Mouse (Mus musculus): ENCODE results near the gene Galr3. TPM values are rescaled to one million over a fixed set of nuclear protein-coding genes. Genes with fewer than 3 reads are reported as not detected.
"Not testable (repeated sequence)": the region's sequence is repeated elsewhere in the genome, so short reads cannot be mapped to it uniquely, and the experiment has no call there.

Galr3 gene
- total and polyA plus RNA-seq, 2 experiments from 2014 or later = not detected

DNA sequence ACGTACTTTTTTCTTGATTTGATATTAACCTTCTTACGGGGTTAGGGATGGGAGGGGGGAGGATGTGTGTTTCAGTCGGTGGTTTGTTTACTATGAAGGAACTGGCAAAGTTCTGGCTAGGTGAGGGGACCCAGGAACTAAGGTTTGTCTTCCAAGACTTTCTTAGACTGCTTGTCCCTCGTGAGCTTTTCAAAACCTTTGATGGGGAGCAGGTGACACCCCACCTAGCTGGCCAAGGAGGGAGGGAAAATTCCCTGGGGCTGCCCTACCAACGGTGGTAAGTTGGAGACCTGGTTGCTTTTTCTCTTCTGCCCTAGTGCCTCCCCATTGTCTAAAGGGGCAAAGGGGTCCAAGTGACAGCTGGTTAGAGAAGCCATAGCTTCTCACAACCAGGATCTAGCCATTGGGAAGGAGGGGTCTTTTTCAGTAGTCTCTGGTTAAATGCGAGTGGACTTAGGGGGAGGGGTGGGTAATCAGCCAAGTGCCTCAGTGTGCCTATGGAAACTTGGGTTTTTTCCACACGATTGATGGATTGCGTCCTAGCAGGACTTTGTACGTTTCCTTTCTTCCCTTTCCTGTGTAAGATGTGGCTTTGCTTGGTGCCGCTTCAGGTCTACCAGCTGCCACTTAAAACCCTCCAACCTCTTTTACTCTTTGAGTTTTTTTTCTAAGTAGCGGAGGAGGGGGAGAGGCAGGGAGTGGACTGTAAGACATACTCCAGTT is 12.0 kb upstream of the Galr3 start:
- Histone ChIP-seq H3K4me1 (ENCODE audit: control insufficient read depth, insufficient read depth) (peaks cover 23% of the 10 kb centered on the region; the same call in 1 of the 2 replicates), H3K9me3 (replicated peaks; ENCODE audit: control insufficient read depth, low read length) (no peaks in the 10 kb centered on the region), H3K4me3 (ENCODE audit: low read depth, low read length) (peak overlapping the region; percentile 60), H3K27ac (ENCODE audit: low read depth) (peak overlapping the region; percentile 65), H3K4me2 (ENCODE audit: low read depth, low read length) (peak overlapping the region; percentile 80), H3K27me3 (ENCODE audit: control insufficient read depth, insufficient read depth, low read length) (no peaks in the 10 kb centered on the region), H3K9ac (replicated peaks; ENCODE audit: low read depth, low read length) (peak overlapping the region; percentile 99), H3K36me3 (replicated peaks; ENCODE audit: control insufficient read depth, insufficient read depth, low read length) (no peaks in the 10 kb centered on the region)
- 7% methylated on average over 11 of the region's 11 CpGs for WGBS
- ATAC-seq (ENCODE audit: insufficient read depth, low read depth) (no peak), DNase-seq (ENCODE audit: low spot score) (no peak)
- TF ChIP-seq CTCF (IDR thresholded peaks at IDR 0.05; ENCODE audit: low read depth) (no peak), EP300 (IDR thresholded peaks at IDR 0.05; ENCODE audit: low read depth) (no peak)

DNA sequence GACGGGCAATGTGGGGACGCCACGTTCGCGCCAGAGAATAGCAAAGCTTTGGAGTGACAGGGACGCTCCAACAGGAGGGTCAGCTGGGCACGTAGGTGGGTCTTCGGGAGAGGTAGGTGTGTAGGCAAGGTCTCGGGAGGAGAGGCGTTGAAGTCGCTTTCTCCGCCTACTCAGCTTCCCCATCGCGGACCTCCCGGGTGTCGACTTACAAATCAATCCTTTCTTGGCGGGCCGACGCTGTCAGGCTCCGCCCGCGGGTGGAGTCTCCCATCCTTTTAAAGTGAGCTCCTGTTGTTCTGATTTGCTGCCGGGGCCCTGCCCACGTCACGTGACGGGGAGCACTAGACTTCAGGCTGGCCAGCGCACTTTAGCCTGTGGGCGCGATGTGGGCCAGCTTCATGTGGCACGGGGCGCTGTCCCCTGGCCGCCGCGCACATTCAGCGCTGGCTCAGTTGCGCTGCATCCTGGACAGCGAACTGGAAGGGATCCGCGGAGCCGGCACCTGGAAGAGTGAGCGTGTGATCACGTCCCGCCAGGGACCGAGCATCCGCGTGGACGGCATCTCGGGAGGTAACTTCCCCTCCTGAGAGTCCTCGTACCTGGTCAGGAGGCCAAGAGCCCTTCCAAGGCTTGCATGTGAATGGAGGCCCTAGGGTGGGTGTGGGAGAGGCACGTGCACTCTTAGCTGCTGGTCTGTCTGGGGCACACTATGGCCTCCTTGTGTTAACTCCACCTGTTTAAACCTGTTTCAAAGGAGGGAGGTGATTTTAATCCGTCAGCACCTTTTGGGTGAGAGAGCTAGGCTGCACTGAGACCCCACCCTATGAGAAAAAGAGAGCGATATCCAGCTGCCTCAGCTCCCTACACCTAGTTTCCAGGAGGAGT is 10.9 kb upstream of the Galr3 start:
- peaks cover 20% of the 10 kb centered on the region; the same call in 1 of the 2 replicates for H3K4me1 ChIP-seq (ENCODE audit: control insufficient read depth, insufficient read depth)
- H3K27ac ChIP-seq (ENCODE audit: low read depth) = peak overlapping the region; percentile 65
- H3K9me3 ChIP-seq (replicated peaks; ENCODE audit: control insufficient read depth, low read length) = no peaks in the 10 kb centered on the region
- H3K4me2 ChIP-seq (ENCODE audit: low read depth, low read length) = peak overlapping the region; percentile 80
- 2% methylated on average over 52 of the region's 52 CpGs for WGBS
- peak overlapping the region; percentile 99 for H3K9ac ChIP-seq (replicated peaks; ENCODE audit: low read depth, low read length)
- TF ChIP-seq EP300 (IDR thresholded peaks at IDR 0.05; ENCODE audit: low read depth) (peak; percentile 49; the same call in 1 of the 2 replicates), CTCF (IDR thresholded peaks at IDR 0.05; ENCODE audit: low read depth) (no peak)
- ATAC-seq (ENCODE audit: insufficient read depth, low read depth) = peak; percentile 79
- H3K27me3 ChIP-seq (ENCODE audit: control insufficient read depth, insufficient read depth, low read length) = no peaks in the 10 kb centered on the region
- H3K36me3 ChIP-seq (replicated peaks; ENCODE audit: control insufficient read depth, insufficient read depth, low read length) = no peaks in the 10 kb centered on the region
- DNase-seq (ENCODE audit: low spot score) = peak; percentile 97
- H3K4me3 ChIP-seq (ENCODE audit: low read depth, low read length) = peak overlapping the region; percentile 60

DNA sequence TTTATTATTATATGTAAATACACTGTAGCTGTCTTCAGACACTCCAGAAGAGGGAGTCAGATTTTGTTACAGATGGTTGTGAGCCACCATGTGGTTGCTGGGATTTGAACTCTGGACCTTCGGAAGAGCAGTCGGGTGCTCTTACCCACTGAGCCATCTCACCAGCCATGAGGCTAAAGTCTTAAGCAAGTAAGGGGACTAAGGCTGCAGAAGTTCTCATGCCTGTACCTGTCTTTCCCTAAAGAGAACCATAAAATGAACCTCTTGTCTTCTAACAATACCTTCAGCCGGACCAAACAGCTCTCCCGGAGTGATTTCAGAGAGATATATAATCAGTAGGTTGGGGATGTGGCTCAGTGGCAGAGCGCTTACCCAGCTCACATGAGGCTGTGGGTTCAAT is 9.8 kb upstream of the Galr3 start:
- H3K36me3 ChIP-seq (replicated peaks; ENCODE audit: control insufficient read depth, insufficient read depth, low read length); H3K4me2 ChIP-seq (ENCODE audit: low read depth, low read length); H3K4me3 ChIP-seq (ENCODE audit: low read depth, low read length); ATAC-seq (ENCODE audit: insufficient read depth, low read depth); H3K27ac ChIP-seq (ENCODE audit: low read depth); H3K9ac ChIP-seq (replicated peaks; ENCODE audit: low read depth, low read length); H3K27me3 ChIP-seq (ENCODE audit: control insufficient read depth, insufficient read depth, low read length); H3K9me3 ChIP-seq (replicated peaks; ENCODE audit: control insufficient read depth, low read length); DNase-seq (ENCODE audit: low spot score): not testable (repeated sequence)
- peaks cover 18% of the 10 kb centered on the region; the same call in 1 of the 2 replicates for H3K4me1 ChIP-seq (ENCODE audit: control insufficient read depth, insufficient read depth)
- 85% methylated on average over 5 of the region's 5 CpGs for WGBS

DNA sequence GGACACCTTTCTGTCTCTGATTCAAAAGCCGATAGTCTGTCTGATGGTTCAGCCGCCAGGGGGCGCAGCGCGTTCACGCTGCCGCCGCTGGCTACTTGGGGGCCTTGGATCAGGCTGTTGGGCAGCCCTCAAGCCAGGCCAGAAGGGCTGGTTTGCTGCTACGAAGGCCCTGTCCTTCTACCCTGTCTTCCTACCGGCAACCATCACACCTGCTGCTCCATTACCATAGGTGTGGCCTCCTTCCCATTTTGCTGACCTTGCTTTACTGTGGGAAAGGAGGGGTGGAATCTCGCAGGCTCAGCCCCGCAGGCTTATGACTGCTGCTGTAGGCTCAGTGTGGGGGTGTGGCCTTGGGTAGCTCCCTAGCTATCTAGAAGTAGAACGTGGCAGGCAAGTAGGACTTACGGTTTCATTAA is 3.8 kb upstream of the Galr3 start:
- no peak for ATAC-seq (ENCODE audit: insufficient read depth, low read depth)
- H3K4me1 ChIP-seq (ENCODE audit: control insufficient read depth, insufficient read depth) = 0 out of 2 replicates have a peak, but pooled peaks cover 5% of the 10 kb centered on the region
- H3K9ac ChIP-seq (replicated peaks; ENCODE audit: low read depth, low read length) = no peak overlapping the region
- H3K27me3 ChIP-seq (ENCODE audit: control insufficient read depth, insufficient read depth, low read length) = peaks cover 33% of the 10 kb centered on the region
- no peaks in the 10 kb centered on the region for H3K9me3 ChIP-seq (replicated peaks; ENCODE audit: control insufficient read depth, low read length)
- peaks cover 5% of the 10 kb centered on the region; the same call in 1 of the 2 replicates for H3K36me3 ChIP-seq (replicated peaks; ENCODE audit: control insufficient read depth, insufficient read depth, low read length)
- H3K4me3 ChIP-seq (ENCODE audit: low read depth, low read length) = no peak overlapping the region
- peak; percentile 63 for DNase-seq (ENCODE audit: low spot score)
- TF ChIP-seq EP300 (IDR thresholded peaks at IDR 0.05; ENCODE audit: low read depth) (no peak), CTCF (IDR thresholded peaks at IDR 0.05; ENCODE audit: low read depth) (peak; percentile 70)
- WGBS = 10% methylated on average over 14 of the region's 14 CpGs
- H3K27ac ChIP-seq (ENCODE audit: low read depth) = no peak overlapping the region
- H3K4me2 ChIP-seq (ENCODE audit: low read depth, low read length) = peak overlapping the region; percentile 10; the same call in 1 of the 2 replicates

DNA sequence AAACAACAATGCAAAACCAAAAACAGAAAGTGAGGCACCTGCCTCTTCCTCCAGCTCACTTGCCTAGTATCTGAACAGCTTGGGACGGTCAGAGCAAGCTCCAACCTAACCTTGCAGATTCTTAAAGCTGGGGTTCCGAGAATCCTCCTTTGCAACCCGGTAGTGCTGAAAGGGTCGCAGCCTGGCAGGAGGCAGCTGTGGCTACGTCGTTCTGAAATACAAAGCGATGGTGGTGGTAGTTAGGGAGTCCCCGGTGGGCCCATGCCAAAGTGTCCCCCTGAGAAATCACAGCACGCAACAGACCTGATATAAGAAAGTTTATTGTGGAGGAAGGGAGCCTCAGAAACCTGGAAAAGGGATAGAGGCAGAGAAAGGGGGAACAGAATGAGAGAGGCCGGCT is 3.4 kb upstream of the Galr3 start:
- H3K9ac ChIP-seq (replicated peaks; ENCODE audit: low read depth, low read length) = no peak overlapping the region
- TF ChIP-seq EP300 (IDR thresholded peaks at IDR 0.05; ENCODE audit: low read depth) = no peak
- TF ChIP-seq CTCF (IDR thresholded peaks at IDR 0.05; ENCODE audit: low read depth) = no peak
- peaks cover 5% of the 10 kb centered on the region; the same call in 1 of the 2 replicates for H3K36me3 ChIP-seq (replicated peaks; ENCODE audit: control insufficient read depth, insufficient read depth, low read length)
- H3K9me3 ChIP-seq (replicated peaks; ENCODE audit: control insufficient read depth, low read length) = no peaks in the 10 kb centered on the region
- no peak overlapping the region for H3K4me3 ChIP-seq (ENCODE audit: low read depth, low read length)
- WGBS = 67% methylated on average over 10 of the region's 10 CpGs
- 0 out of 2 replicates have a peak, but pooled peaks cover 5% of the 10 kb centered on the region for H3K4me1 ChIP-seq (ENCODE audit: control insufficient read depth, insufficient read depth)
- DNase-seq (ENCODE audit: low spot score) (no peak), ATAC-seq (ENCODE audit: insufficient read depth, low read depth) (no peak)
- peaks cover 37% of the 10 kb centered on the region for H3K27me3 ChIP-seq (ENCODE audit: control insufficient read depth, insufficient read depth, low read length)
- H3K4me2 ChIP-seq (ENCODE audit: low read depth, low read length) = no peak overlapping the region
- H3K27ac ChIP-seq (ENCODE audit: low read depth) = no peak overlapping the region

Data from heart, postnatal 0 days (tissue).